Mouse (Mus musculus): ENCODE measurements around the gene Gm27021.

DNA sequence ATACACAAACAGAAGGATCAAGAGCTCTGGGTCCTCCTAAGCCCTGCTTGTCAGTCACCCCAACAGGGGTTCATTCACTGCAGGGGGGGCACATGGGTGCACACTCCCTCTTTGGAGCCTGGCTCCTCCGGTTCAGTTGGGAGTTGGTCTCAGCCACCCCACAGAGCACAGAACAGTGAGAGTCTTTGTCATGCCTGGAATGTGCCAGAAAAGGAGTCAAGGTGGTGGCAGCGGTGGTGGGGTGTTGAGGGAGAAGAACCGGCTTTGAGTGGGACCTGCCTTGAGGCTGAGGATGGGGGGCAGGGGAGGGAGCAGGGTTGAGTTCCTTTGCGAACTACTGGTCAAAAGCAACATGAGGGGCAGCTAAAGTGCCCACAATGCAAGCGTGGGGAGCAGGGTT lies 37.8 kb downstream of the Gm27021 start:
- no peak for TF ChIP-seq CTCF (IDR thresholded peaks at IDR 0.05; ENCODE audit: control insufficient read depth, insufficient read depth, insufficient replicate concordance, low read depth, low read length)
- TF ChIP-seq POLR2A (IDR thresholded peaks at IDR 0.05; ENCODE audit: control insufficient read depth, low read depth, low read length) = no peak
